Mouse (Mus musculus): ENCODE data around the gene Hmgb1.

The Hmgb1 gene

GRCm38 (mm10) chr5:149184104-149184843, at the start of gene Hmgb1, which contains the start of gene Uspl1:
Hmgb1 (minus strand) TSS chr5:149184489.
Uspl1 (plus strand) TSS chr5:149184350.
- DNase-seq, result peak; percentile 99

GRCm38 (mm10) chr5:149229619-149230339, 45.5 kb upstream of the Hmgb1 start:
- DNase-seq, result no peak

- DNase-seq, result peak; percentile 99
Observed at GRCm38 (mm10) chr5:149228700-149229618, 44.7 kb upstream of the Hmgb1 start.

- DNase-seq, result no peak
Observed at GRCm38 (mm10) chr5:149224666-149225065, 40.4 kb upstream of the Hmgb1 start.

- no peak for DNase-seq
Observed at GRCm38 (mm10) chr5:149221355-149221754, 37.1 kb upstream of the Hmgb1 start.

- DNase-seq, result no peak
Observed at GRCm38 (mm10) chr5:149219493-149219892, 35.2 kb upstream of the Hmgb1 start.

GRCm38 (mm10) chr5:149217524-149218357, 33.5 kb upstream of the Hmgb1 start:
- DNase-seq, result no peak

GRCm38 (mm10) chr5:149215540-149215939, 31.3 kb upstream of the Hmgb1 start:
- no peak for DNase-seq

- no peak for DNase-seq
Observed at GRCm38 (mm10) chr5:149212806-149213205, 28.5 kb upstream of the Hmgb1 start.

- DNase-seq, result no peak
Observed at GRCm38 (mm10) chr5:149211041-149211440, 26.8 kb upstream of the Hmgb1 start.

GRCm38 (mm10) chr5:149209328-149209727, 25.0 kb upstream of the Hmgb1 start:
- DNase-seq, result peak; percentile 9

GRCm38 (mm10) chr5:149208776-149209175, 24.5 kb upstream of the Hmgb1 start:
- no peak for DNase-seq

DNA sequence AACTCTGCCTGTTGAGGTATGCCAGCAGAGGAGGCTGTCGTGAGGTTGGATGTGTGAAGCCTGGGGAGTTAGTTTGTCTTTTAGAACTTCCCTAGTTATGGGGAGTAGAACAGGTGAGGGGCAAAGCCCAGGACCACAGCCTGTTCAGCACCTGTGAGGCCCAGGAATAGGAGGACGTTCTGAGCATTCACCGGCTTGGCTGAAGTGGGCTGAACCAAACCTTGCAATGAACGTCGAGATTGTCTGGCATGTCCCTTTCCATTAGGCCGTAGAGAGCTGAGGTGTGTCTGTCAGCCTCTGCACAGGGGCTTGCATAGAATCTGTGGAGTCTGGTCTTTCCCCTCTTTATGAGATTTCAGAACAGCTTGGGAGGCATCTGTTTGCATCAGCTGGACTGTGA, 23.4 kb upstream of the Hmgb1 start:
- no peak for DNase-seq

- no peak for DNase-seq
Observed at GRCm38 (mm10) chr5:149206286-149206685, 22.0 kb upstream of the Hmgb1 start.

- DNase-seq, result no peak
Observed at GRCm38 (mm10) chr5:149205265-149205664, 21.0 kb upstream of the Hmgb1 start.

GRCm38 (mm10) chr5:149204822-149205221, 20.5 kb upstream of the Hmgb1 start:
- no peak for DNase-seq

- DNase-seq, result no peak
Observed at GRCm38 (mm10) chr5:149203796-149204375, 19.6 kb upstream of the Hmgb1 start.

DNA sequence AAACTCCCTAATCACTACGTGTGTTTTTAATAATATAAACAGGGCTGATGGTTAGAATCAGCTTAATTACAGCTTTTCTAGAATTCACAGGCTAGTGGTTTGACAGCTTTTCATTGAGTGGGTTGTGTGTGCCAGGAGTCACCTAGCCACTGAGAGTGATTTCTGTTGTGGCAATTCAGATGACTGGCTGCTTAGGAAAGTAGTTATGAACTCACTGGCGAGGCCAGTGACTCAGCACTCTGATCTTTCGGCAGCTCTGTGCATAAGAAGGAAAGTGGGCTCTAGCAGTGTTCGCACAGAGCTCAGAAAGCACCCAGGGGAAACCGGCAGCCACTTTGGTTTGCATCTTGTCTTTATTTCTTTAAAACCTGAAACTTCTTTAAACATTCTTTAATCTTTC, 18.7 kb upstream of the Hmgb1 start:
- no peak for DNase-seq

- DNase-seq, result no peak
Observed at GRCm38 (mm10) chr5:149198782-149199181, 14.5 kb upstream of the Hmgb1 start.

DNA sequence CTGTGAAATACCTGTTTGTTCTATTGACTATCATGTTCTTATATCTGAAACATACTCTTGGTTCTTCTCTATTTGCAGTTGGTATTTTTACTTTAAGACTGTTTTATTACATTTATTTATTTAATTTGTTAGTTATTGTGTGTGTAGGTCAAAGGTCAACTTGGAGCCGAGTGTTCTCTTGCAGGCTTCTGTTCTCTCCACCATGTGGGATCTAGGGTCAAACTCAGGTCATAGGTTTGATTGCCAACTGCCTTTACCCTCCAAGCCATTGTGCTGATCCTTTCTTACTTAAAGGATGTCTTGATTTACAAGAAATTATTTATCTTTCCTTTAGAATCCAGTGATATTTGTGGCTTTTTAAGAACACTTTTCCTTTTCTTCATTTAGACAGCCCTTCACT, 12.3 kb upstream of the Hmgb1 start:
- no peak for DNase-seq

DNA sequence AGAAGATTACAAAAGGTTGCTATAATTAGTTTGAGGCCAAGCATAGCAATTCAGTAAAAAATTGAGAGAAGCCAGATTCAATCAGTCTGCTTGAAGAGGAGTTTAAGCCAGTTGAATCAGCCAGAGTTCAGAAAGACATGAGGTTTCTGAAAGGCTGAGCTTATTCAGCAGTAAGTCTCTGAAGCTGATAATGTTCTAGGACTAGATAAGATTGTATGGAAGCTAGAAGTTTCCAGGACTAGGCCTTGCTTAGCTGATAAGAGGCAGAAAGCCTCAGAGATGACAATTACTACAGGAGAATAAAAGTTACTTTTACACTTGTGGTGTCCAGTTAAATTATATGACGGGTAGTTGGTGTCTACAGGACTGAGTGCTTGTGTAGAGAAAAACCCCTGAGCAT, 5.9 kb upstream of the Hmgb1 start:
- DNase-seq, result no peak

GRCm38 (mm10) chr5:149185806-149186205, 1.5 kb upstream of the Hmgb1 start:
- no peak for DNase-seq
